Comparison of ENCODE assay signal across 23 mouse cellular contexts in the genomic region with DNA sequence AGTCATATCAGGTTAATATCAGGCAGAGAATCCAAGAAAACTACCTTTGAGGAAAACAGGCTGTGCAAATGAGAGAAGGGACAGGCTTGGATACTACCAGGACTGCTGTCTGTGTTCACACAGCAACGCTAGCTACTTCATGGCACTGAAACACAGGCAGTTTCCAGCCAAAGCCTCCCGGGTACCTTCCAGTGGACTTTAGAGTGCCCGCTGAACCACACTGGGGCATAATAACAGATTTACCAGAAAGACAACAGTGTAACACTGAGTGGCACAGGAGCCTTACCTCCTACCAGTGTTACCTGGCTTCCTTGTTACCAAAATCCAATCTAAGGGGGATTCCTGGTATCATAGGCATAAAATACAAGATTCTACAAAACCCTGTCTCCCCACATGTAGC. TPM values are rescaled to one million over a fixed set of nuclear protein-coding genes. Genes with fewer than 3 reads are reported as not detected.
DNase-seq lines count a peak whose midpoint lies in the region; ATAC-seq and TF ChIP-seq lines count a peak whose summit lies in the region.
"Had no signal": no experiment of that assay in that cellular context is flagged by ENCODE, and none has a peak within 500 bp of the region (broad histone marks: within the 10 kb centered on the region; RNA-seq: fewer than 3 reads in every experiment).

No protein-coding gene starts in this region.

- no peak for DNase-seq in hindbrain, embryonic 14.5 days (ENCODE audit: low spot score)
- peak; percentile 90 for DNase-seq in liver, adult 2 months (ENCODE audit: extremely low read depth, low read depth, low spot score)
- no peak for DNase-seq in adipocyte (ENCODE audit: low spot score)
- DNase-seq: adrenal gland, adult 8-10 months; adrenal gland, postnatal 36 days; cerebellum, adult 2 months; cerebellum, postnatal 10 days; gastrocnemius, postnatal 14 days had no signal

- 97% methylated on average over 3 of the region's 3 CpGs for WGBS in hindbrain, embryonic 14.5 days
- 94% methylated on average over 3 of the region's 3 CpGs for WGBS in hindbrain, embryonic 12.5 days
- 23% methylated on average over 3 of the region's 3 CpGs for WGBS in liver, adult 2 months
- WGBS in liver, embryonic 12.5 days (ENCODE audit: insufficient replicate concordance) = 80% methylated on average over 3 of the region's 3 CpGs
- 90% methylated on average over 3 of the region's 3 CpGs for WGBS in midbrain, embryonic 15.5 days

- TF ChIP-seq POLR2A in liver, adult 2 months (IDR thresholded peaks at IDR 0.05; ENCODE audit: extremely low read depth, insufficient read depth, low read length) = no peak

- 0 out of 2 replicates have a peak, but pooled peaks cover 7% of the 10 kb centered on the region for H3K36me3 ChIP-seq in hindbrain, embryonic 14.5 days (replicated peaks; ENCODE audit: control insufficient read depth, insufficient read depth)
- H3K36me3 ChIP-seq in hindbrain, embryonic 12.5 days = 0 out of 2 replicates have a peak, but pooled peaks cover 4% of the 10 kb centered on the region
- H3K36me3 ChIP-seq in liver, adult 2 months (ENCODE audit: control insufficient read depth, insufficient read depth, low read length) = peaks cover 12% of the 10 kb centered on the region
- H3K36me3 ChIP-seq in liver, embryonic 12.5 days = peaks cover 20% of the 10 kb centered on the region
- H3K36me3 ChIP-seq in midbrain, embryonic 15.5 days (replicated peaks) = no peaks in the 10 kb centered on the region

- 0 out of 2 replicates have a peak overlapping the region, but pooled peaks have one; percentile 66 for H3K27ac ChIP-seq in hindbrain, embryonic 14.5 days
- H3K27ac ChIP-seq in hindbrain, embryonic 12.5 days = no peak overlapping the region
- 0 out of 2 replicates have a peak overlapping the region, but pooled peaks have one; percentile 72 for H3K27ac ChIP-seq in liver, adult 2 months (replicated peaks; ENCODE audit: insufficient read depth, low read depth, low read length)
- H3K27ac ChIP-seq in liver, embryonic 12.5 days = no peak overlapping the region
- peak overlapping the region; percentile 23; the same call in 1 of the 2 replicates for H3K27ac ChIP-seq in midbrain, embryonic 15.5 days
- H3K27ac ChIP-seq: embryonic facial prominence, embryonic 10.5 days; hindbrain, embryonic 10.5 days had no signal

- H3K4me3 ChIP-seq in hindbrain, embryonic 14.5 days (replicated peaks; ENCODE audit: low read length) = no peak overlapping the region
- H3K4me3 ChIP-seq in hindbrain, embryonic 12.5 days = no peak overlapping the region
- H3K4me3 ChIP-seq in liver, adult 2 months (ENCODE audit: insufficient read depth, low read depth, low read length) = no peak overlapping the region
- H3K4me3 ChIP-seq in liver, embryonic 12.5 days = no peak overlapping the region
- no peak overlapping the region for H3K4me3 ChIP-seq in midbrain, embryonic 15.5 days
- H3K4me3 ChIP-seq: embryonic facial prominence, embryonic 10.5 days; forebrain, embryonic 13.5 days; heart, embryonic 12.5 days; hindbrain, embryonic 10.5 days had no signal

- H3K9me3 ChIP-seq in hindbrain, embryonic 14.5 days (ENCODE audit: control insufficient read depth, low read length) = no peaks in the 10 kb centered on the region
- H3K9me3 ChIP-seq in hindbrain, embryonic 12.5 days (replicated peaks) = no peaks in the 10 kb centered on the region
- H3K9me3 ChIP-seq in liver, embryonic 12.5 days (replicated peaks) = no peaks in the 10 kb centered on the region
- no peaks in the 10 kb centered on the region for H3K9me3 ChIP-seq in midbrain, embryonic 15.5 days
- H3K9me3 ChIP-seq: embryonic facial prominence, embryonic 10.5 days; forebrain, embryonic 13.5 days; heart, embryonic 12.5 days; hindbrain, embryonic 10.5 days had no signal

- no peak overlapping the region for H3K4me2 ChIP-seq in hindbrain, embryonic 14.5 days (replicated peaks)
- H3K4me2 ChIP-seq in hindbrain, embryonic 12.5 days (replicated peaks) = no peak overlapping the region
- no peak overlapping the region for H3K4me2 ChIP-seq in liver, embryonic 12.5 days
- H3K4me2 ChIP-seq in midbrain, embryonic 15.5 days = no peak overlapping the region
- H3K4me2 ChIP-seq: forebrain, embryonic 13.5 days; heart, embryonic 12.5 days had no signal

- no peak for ATAC-seq in hindbrain, embryonic 14.5 days (ENCODE audit: low FRiP score)
- ATAC-seq in hindbrain, embryonic 12.5 days (ENCODE audit: low FRiP score) = no peak
- no peak for ATAC-seq in liver, embryonic 12.5 days
- no peak for ATAC-seq in midbrain, embryonic 15.5 days (replicated peaks)
- ATAC-seq: hindbrain, embryonic 16.5 days had no signal

- H3K9ac ChIP-seq in hindbrain, embryonic 14.5 days = no peak overlapping the region
- H3K9ac ChIP-seq in hindbrain, embryonic 12.5 days = no peak overlapping the region
- no peak overlapping the region for H3K9ac ChIP-seq in liver, adult 2 months (ENCODE audit: low read depth, low read length)
- H3K9ac ChIP-seq in liver, embryonic 12.5 days = no peak overlapping the region
- H3K9ac ChIP-seq in midbrain, embryonic 15.5 days = no peak overlapping the region
- H3K9ac ChIP-seq: forebrain, embryonic 13.5 days; heart, embryonic 12.5 days had no signal

- no peak for TF ChIP-seq CTCF in liver, adult 2 months (IDR thresholded peaks at IDR 0.05; ENCODE audit: low read depth, low read length)

- H3K79me2 ChIP-seq in liver, adult 2 months (ENCODE audit: control insufficient read depth, insufficient read depth, low read length) = 0 out of 2 replicates have a peak, but pooled peaks cover 2% of the 10 kb centered on the region

- peaks cover 16% of the 10 kb centered on the region; the same call in 1 of the 2 replicates for H3K4me1 ChIP-seq in hindbrain, embryonic 14.5 days (replicated peaks; ENCODE audit: control insufficient read depth, insufficient read depth, low read length)
- no peaks in the 10 kb centered on the region for H3K4me1 ChIP-seq in hindbrain, embryonic 12.5 days
- H3K4me1 ChIP-seq in liver, adult 2 months (ENCODE audit: control insufficient read depth, insufficient read depth, low read length) = peaks cover 43% of the 10 kb centered on the region
- H3K4me1 ChIP-seq in liver, embryonic 12.5 days = no peaks in the 10 kb centered on the region
- peaks cover 28% of the 10 kb centered on the region for H3K4me1 ChIP-seq in midbrain, embryonic 15.5 days
- H3K4me1 ChIP-seq: embryonic facial prominence, embryonic 10.5 days; hindbrain, embryonic 10.5 days had no signal

- no peaks in the 10 kb centered on the region for H3K27me3 ChIP-seq in hindbrain, embryonic 14.5 days (ENCODE audit: control insufficient read depth, insufficient read depth, low read length)
- H3K27me3 ChIP-seq in hindbrain, embryonic 12.5 days = no peaks in the 10 kb centered on the region
- no peaks in the 10 kb centered on the region for H3K27me3 ChIP-seq in liver, adult 2 months (ENCODE audit: control insufficient read depth, insufficient read depth, low read length)
- no peaks in the 10 kb centered on the region for H3K27me3 ChIP-seq in liver, embryonic 12.5 days (replicated peaks)
- H3K27me3 ChIP-seq in midbrain, embryonic 15.5 days (replicated peaks) = no peaks in the 10 kb centered on the region
- H3K27me3 ChIP-seq: CH12.LX; forebrain, embryonic 13.5 days; heart, embryonic 12.5 days had no signal

RNA-seq across cellular contexts. Expression of a gene that starts 31.9 kb away (rescaled TPM):
- 43.2 and 52.6 TPM in 2 replicates for polyA plus RNA-seq in hindbrain, embryonic 14.5 days (2014; fragmentation: Nextera tagmentation; extraction: Ambion mirVana)
- polyA plus RNA-seq in hindbrain, embryonic 12.5 days (2016; fragmentation: Nextera tagmentation; extraction: Ambion mirVana) = 54.5 and 59.0 TPM in 2 replicates
- total RNA-seq in liver, adult 2 months (2014; rRNA removed) = 24.9 and 27.9 TPM in 2 replicates
- polyA plus RNA-seq in liver, adult 2 months (2012; rRNA removed) = 33.0 and 33.6 TPM in 2 replicates
- polyA plus RNA-seq in liver, embryonic 12.5 days (2016; fragmentation: Nextera tagmentation; extraction: Ambion mirVana) = 41.6 and 41.8 TPM in 2 replicates
- 47.0 and 50.7 TPM in 2 replicates for polyA plus RNA-seq in midbrain, embryonic 15.5 days (2015; fragmentation: Nextera tagmentation; extraction: Ambion mirVana)

RNA-seq across cellular contexts. Expression of a gene that starts 46.3 kb away (rescaled TPM):
- polyA plus RNA-seq in hindbrain, embryonic 14.5 days (2014; fragmentation: Nextera tagmentation; extraction: Ambion mirVana) = not detected in 2 replicates
- not detected in 2 replicates for polyA plus RNA-seq in hindbrain, embryonic 12.5 days (2016; fragmentation: Nextera tagmentation; extraction: Ambion mirVana)
- not detected in 2 replicates for total RNA-seq in liver, adult 2 months (2014; rRNA removed)
- polyA plus RNA-seq in liver, adult 2 months (2012; rRNA removed) = not detected in 2 replicates
- not detected in 2 replicates for polyA plus RNA-seq in liver, embryonic 12.5 days (2016; fragmentation: Nextera tagmentation; extraction: Ambion mirVana)
- not detected in 2 replicates for polyA plus RNA-seq in midbrain, embryonic 15.5 days (2015; fragmentation: Nextera tagmentation; extraction: Ambion mirVana)
- total RNA-seq: adrenal gland, postnatal 36 days; CH12.LX; ES-E14; heart, adult 8-10 months; heart, postnatal 25 days had no signal
- polyA plus RNA-seq: embryonic facial prominence, embryonic 10.5 days; embryonic facial prominence, embryonic 14.5 days; forebrain, embryonic 13.5 days; gonadal fat pad, adult 2 months; heart, embryonic 12.5 days; heart, embryonic 16.5 days; hindbrain, embryonic 10.5 days; hindbrain, embryonic 16.5 days had no signal

Comparison
In these comparisons a context has a peak if more than half of its experiments do, and no peak if none do; other contexts are left out.
1. H3K27ac ChIP-seq: peak in hindbrain, embryonic 14.5 days (single experiment), liver, adult 2 months (single experiment) and midbrain, embryonic 15.5 days (single experiment); none in hindbrain, embryonic 12.5 days (single experiment) and liver, embryonic 12.5 days (single experiment).